Mouse (Mus musculus) layer of hippocampus, postnatal 10 days (tissue): ENCODE results near the gene Pbx4. TPM values are rescaled to one million over a fixed set of nuclear protein-coding genes. Genes with fewer than 3 reads are reported as not detected.

Experiments used
- DNase-seq, 2 experiments: peaks; one replicate each; pipeline ENCODE4 v3.0.0; 2021; ENCODE audit warnings: low spot score in 2 of 2
- total RNA-seq, 2 experiments: library from RNA; stranded (reverse); gene quantifications; 2 replicates each; pipeline ENCODE4 v1.2.3; 2021

Gene Pbx4
- total RNA-seq, 2 experiments from 2014 or later: 18.8 to 25.4 TPM

- DNase-seq: no peak
Observed at GRCm38 (mm10) chr8:69894836-69895332, 62.6 kb downstream of the Pbx4 start.

- DNase-seq: no peak
Observed at GRCm38 (mm10) chr8:69895772-69896451, 63.6 kb downstream of the Pbx4 start.

GRCm38 (mm10) chr8:69897857-69898256 lies 65.6 kb downstream of the Pbx4 start:
- no peak for DNase-seq

GRCm38 (mm10) chr8:69899876-69900275 lies 67.6 kb downstream of the Pbx4 start:
- DNase-seq: no peak

- DNase-seq: no peak
Observed at GRCm38 (mm10) chr8:69900895-69901451, 68.7 kb downstream of the Pbx4 start.

GRCm38 (mm10) chr8:69901484-69902162 lies 69.3 kb downstream of the Pbx4 start:
- peak; percentile 97 for DNase-seq

GRCm38 (mm10) chr8:69902163-69903062 lies 70.1 kb downstream of the Pbx4 start, which contains the start of the genes Tssk6, Ndufa13 and Yjefn3:
TSS of gene Tssk6 (plus strand) at chr8:69902184.
TSS of gene Ndufa13 (minus strand) at chr8:69902558.
TSS of gene Yjefn3 (minus strand) at chr8:69902712.
- peak; percentile 50 to 54 for DNase-seq

GRCm38 (mm10) chr8:69903063-69903542 lies 70.8 kb downstream of the Pbx4 start:
- DNase-seq: peak; percentile 99

- no peak for DNase-seq
Observed at GRCm38 (mm10) chr8:69904096-69904495, 71.8 kb downstream of the Pbx4 start.

- DNase-seq: no peak
Observed at GRCm38 (mm10) chr8:69906260-69906659, 74.0 kb downstream of the Pbx4 start.

- no peak for DNase-seq
Observed at GRCm38 (mm10) chr8:69907106-69907505, 74.8 kb downstream of the Pbx4 start.

- no peak for DNase-seq
Observed at GRCm38 (mm10) chr8:69911917-69912316, 79.6 kb downstream of the Pbx4 start.

- no peak for DNase-seq
Observed at GRCm38 (mm10) chr8:69912478-69913074, 80.3 kb downstream of the Pbx4 start.

GRCm38 (mm10) chr8:69914526-69914925 lies 82.2 kb downstream of the Pbx4 start:
- DNase-seq: no peak

GRCm38 (mm10) chr8:69915748-69916147 lies 83.5 kb downstream of the Pbx4 start:
- DNase-seq: no peak

- DNase-seq: no peak
Observed at GRCm38 (mm10) chr8:69918506-69918905, 86.2 kb downstream of the Pbx4 start.

- DNase-seq: peak; percentile 82 to 86
Observed at GRCm38 (mm10) chr8:69919010-69919409, 86.7 kb downstream of the Pbx4 start.

- peak; percentile 41 to 44 for DNase-seq
Observed at GRCm38 (mm10) chr8:69919876-69920662, 87.8 kb downstream of the Pbx4 start.

GRCm38 (mm10) chr8:69921141-69921540 lies 88.8 kb downstream of the Pbx4 start:
- no peak for DNase-seq
